Mouse (Mus musculus): ENCODE data around the gene Nasp. TPM values are rescaled to one million over a fixed set of nuclear protein-coding genes. Genes with fewer than 3 reads are reported as not detected.
A peak's percentile ranks its signal among the peaks of the same experiment; 100 is the strongest.

Nasp gene
- polyA plus RNA-seq, 1 experiment from 2014 or later, result 256 TPM

DNA sequence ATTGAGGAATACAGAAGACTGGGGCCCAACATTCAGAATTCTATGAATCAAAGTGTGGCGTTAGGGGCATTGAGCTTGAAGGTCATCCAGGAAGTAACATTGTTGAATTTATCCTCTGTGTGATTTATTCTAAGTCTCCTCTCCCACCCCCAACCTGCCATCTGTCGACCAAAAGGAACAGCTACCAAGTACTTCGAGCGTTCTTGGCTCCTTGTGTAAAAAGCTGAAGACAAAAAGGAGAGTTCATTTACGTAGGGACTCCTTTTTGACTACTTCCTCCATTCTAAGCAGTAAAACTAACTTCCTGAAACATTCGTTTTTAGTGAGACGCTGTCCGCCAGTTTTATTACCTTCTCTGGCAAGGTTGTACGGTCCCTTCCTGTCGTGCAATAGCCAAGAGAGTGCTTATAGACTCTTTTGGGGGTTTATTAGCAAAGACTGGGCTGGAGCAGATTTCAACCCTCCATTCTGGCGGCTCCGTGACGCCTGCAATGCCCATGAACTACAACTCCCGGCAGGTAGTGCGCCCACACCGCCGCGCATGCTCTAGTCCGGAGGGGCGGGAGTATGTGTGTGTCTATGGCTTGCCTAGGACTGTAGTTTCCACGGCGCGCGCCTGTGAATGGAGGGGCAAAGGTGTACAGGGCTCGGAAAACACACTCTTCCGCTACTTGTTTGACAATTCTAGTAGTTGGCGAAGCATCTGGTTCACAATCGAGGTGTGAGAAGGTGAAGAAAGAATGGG lies 71.0 kb downstream of the Nasp start:
- H3K4me3 ChIP-seq (ENCODE audit: low read depth, low read length), result peak overlapping the region; percentile 60
- 0 out of 2 replicates have a peak, but pooled peaks cover 5% of the 10 kb centered on the region for H3K4me1 ChIP-seq (ENCODE audit: control insufficient read depth, insufficient read depth, low read length)
- peaks cover 2% of the 10 kb centered on the region for H3K36me3 ChIP-seq (ENCODE audit: control insufficient read depth, insufficient read depth, low read length)
- under 1% methylated on average over 28 of the region's 28 CpGs for WGBS
- DNase-seq (ENCODE audit: low spot score) (peak; percentile 93), ATAC-seq (ENCODE audit: insufficient read depth, low FRiP score, low TSS enrichment) (peak; percentile 95)
- peak overlapping the region; percentile 71 for H3K9ac ChIP-seq (ENCODE audit: low read length)
- peak overlapping the region; percentile 70 for H3K4me2 ChIP-seq (ENCODE audit: low read depth)
- no peaks in the 10 kb centered on the region for H3K9me3 ChIP-seq (ENCODE audit: control insufficient read depth, low read length)
- H3K27ac ChIP-seq (ENCODE audit: low read depth, low read length), result peak overlapping the region; percentile 83
- no peaks in the 10 kb centered on the region for H3K27me3 ChIP-seq (ENCODE audit: control insufficient read depth, insufficient read depth, low read length)

GRCm38 (mm10) chr4:116555413-116556300 lies 72.1 kb downstream of the Nasp start, which contains the start of gene Tmem69:
Gene Tmem69 (minus strand): TSS chr4:116555936.
- Histone ChIP-seq H3K27me3 (ENCODE audit: control insufficient read depth, insufficient read depth, low read length) (no peaks in the 10 kb centered on the region), H3K9ac (ENCODE audit: low read length) (peak within 1 kb of the TSS; percentile 71), H3K36me3 (ENCODE audit: control insufficient read depth, insufficient read depth, low read length) (peaks cover 2% of the 10 kb centered on the region), H3K4me3 (ENCODE audit: low read depth, low read length) (peak within 1 kb of the TSS; percentile 60), H3K4me1 (ENCODE audit: control insufficient read depth, insufficient read depth, low read length) (0 out of 2 replicates have a peak, but pooled peaks cover 5% of the 10 kb centered on the region), H3K4me2 (ENCODE audit: low read depth) (peak within 1 kb of the TSS; percentile 70), H3K9me3 (ENCODE audit: control insufficient read depth, low read length) (no peaks in the 10 kb centered on the region), H3K27ac (ENCODE audit: low read depth, low read length) (peak within 1 kb of the TSS; percentile 83)
- WGBS, result 3% methylated on average over 23 of the region's 23 CpGs
- no peak for ATAC-seq (ENCODE audit: insufficient read depth, low FRiP score, low TSS enrichment)
- peak; percentile 83 for DNase-seq (ENCODE audit: low spot score)

DNA sequence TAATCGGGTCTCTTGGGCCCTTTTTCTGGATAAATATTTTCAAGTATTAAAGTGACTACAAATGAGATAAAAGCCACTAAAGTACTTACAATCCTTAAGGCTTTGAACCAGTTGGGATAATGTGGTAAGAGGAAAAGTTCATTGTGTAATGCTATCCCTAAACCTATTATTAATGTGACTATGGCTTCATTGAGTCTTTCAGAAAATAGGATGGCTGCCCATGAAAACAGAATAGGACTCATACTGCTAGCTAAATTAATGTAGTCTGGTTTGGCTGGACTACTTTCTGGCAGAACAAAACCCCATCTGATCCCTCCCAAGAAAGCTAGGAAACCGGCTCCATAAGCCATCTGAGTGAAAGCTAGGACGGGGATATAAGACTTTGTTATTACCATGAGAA lies 74.7 kb downstream of the Nasp start:
- H3K27me3 ChIP-seq (ENCODE audit: control insufficient read depth, insufficient read depth, low read length), result no peaks in the 10 kb centered on the region
- H3K4me1 ChIP-seq (ENCODE audit: control insufficient read depth, insufficient read depth, low read length), result no peaks in the 10 kb centered on the region
- no peak overlapping the region for H3K4me3 ChIP-seq (ENCODE audit: low read depth, low read length)
- H3K9me3 ChIP-seq (ENCODE audit: control insufficient read depth, low read length), result no peaks in the 10 kb centered on the region
- no peak for ATAC-seq (ENCODE audit: insufficient read depth, low FRiP score, low TSS enrichment)
- H3K27ac ChIP-seq (ENCODE audit: low read depth, low read length), result no peak overlapping the region
- WGBS, result 93% methylated on average over 3 of the region's 3 CpGs
- DNase-seq (ENCODE audit: low spot score), result no peak
- no peak overlapping the region for H3K4me2 ChIP-seq (ENCODE audit: low read depth)
- H3K9ac ChIP-seq (ENCODE audit: low read length), result no peak overlapping the region
- peaks cover 2% of the 10 kb centered on the region for H3K36me3 ChIP-seq (ENCODE audit: control insufficient read depth, insufficient read depth, low read length)

Other genes with a start within 250 kb of the Nasp start
- gene Mast2, start 163.8 kb downstream of the Nasp start, polyA plus RNA-seq (2014; fragmentation: Nextera tagmentation; extraction: Ambion mirVana), result 31.9 and 36.5 TPM in 2 replicates
- gene Ipp, start 120.4 kb downstream of the Nasp start, polyA plus RNA-seq (2014; fragmentation: Nextera tagmentation; extraction: Ambion mirVana), result 4.7 and 4.9 TPM in 2 replicates
- 34.0 and 36.9 TPM in 2 replicates for gene Tmem69, start 72.0 kb downstream of the Nasp start, polyA plus RNA-seq (2014; fragmentation: Nextera tagmentation; extraction: Ambion mirVana)
- gene Gpbp1l1, start 70.3 kb downstream of the Nasp start, polyA plus RNA-seq (2014; fragmentation: Nextera tagmentation; extraction: Ambion mirVana), result 31.5 and 33.7 TPM in 2 replicates
- 2.3 and 2.4 TPM in 2 replicates for gene Ccdc17, start 31.3 kb downstream of the Nasp start, polyA plus RNA-seq (2014; fragmentation: Nextera tagmentation; extraction: Ambion mirVana)
- gene Akr1a1, start 23.7 kb upstream of the Nasp start, polyA plus RNA-seq (2014; fragmentation: Nextera tagmentation; extraction: Ambion mirVana), result 614 and 619 TPM in 2 replicates
- gene Prdx1, start 57.6 kb upstream of the Nasp start, polyA plus RNA-seq (2014; fragmentation: Nextera tagmentation; extraction: Ambion mirVana), result 902 and 917 TPM in 2 replicates
- 17.6 and 25.1 TPM in 2 replicates for gene Mmachc, start 80.5 kb upstream of the Nasp start, polyA plus RNA-seq (2014; fragmentation: Nextera tagmentation; extraction: Ambion mirVana)
- 23.8 and 31.4 TPM in 2 replicates for gene Ccdc163, start 80.6 kb upstream of the Nasp start, polyA plus RNA-seq (2014; fragmentation: Nextera tagmentation; extraction: Ambion mirVana)
- 8.9 and 9.8 TPM in 2 replicates for gene Tesk2, start 93.0 kb upstream of the Nasp start, polyA plus RNA-seq (2014; fragmentation: Nextera tagmentation; extraction: Ambion mirVana)
- gene Toe1, start 179.7 kb upstream of the Nasp start, polyA plus RNA-seq (2014; fragmentation: Nextera tagmentation; extraction: Ambion mirVana), result 34.8 and 36.1 TPM in 2 replicates
- 15.5 and 17.4 TPM in 2 replicates for gene Mutyh, start 179.8 kb upstream of the Nasp start, polyA plus RNA-seq (2014; fragmentation: Nextera tagmentation; extraction: Ambion mirVana)
- 1.2 and 1.3 TPM in 2 replicates for gene Hpdl, start 193.8 kb upstream of the Nasp start, polyA plus RNA-seq (2014; fragmentation: Nextera tagmentation; extraction: Ambion mirVana)
- 11.1 and 13.6 TPM in 2 replicates for gene Zswim5, start 249.4 kb upstream of the Nasp start, polyA plus RNA-seq (2014; fragmentation: Nextera tagmentation; extraction: Ambion mirVana)